Mouse (Mus musculus): ENCODE results near the gene Miip.
"Not testable (repeated sequence)": the region's sequence is repeated elsewhere in the genome, so short reads cannot be mapped to it uniquely, and the experiment has no call there.

DNA sequence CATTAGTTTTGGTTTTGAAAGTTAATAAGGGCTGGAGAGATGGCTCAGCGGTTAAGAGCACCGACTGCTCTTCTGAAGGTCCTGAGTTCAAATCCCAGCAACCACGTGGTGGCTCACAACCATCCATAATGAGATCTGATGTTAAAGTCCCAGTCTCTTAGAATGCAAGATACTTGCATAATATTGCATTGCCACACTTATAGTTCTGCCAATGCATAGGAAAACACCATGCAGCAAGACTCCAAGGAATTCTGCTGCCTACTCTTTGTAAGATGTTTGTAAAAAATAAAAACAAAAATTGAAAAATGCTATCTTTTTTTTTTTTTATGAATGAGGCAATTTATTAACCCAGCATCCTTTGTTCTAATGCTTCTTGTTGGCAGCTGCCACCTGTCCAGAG lies 47.2 kb downstream of the Miip start:
- not testable (repeated sequence) for TF ChIP-seq CTCF (IDR thresholded peaks at IDR 0.05; ENCODE audit: low read depth, low read length); POLR2A (IDR thresholded peaks at IDR 0.05; ENCODE audit: insufficient read depth, low read length)

All from ES-Bruce4 (cell line).